Mouse (Mus musculus) bone marrow macrophage, adult 2 months (primary cell): ENCODE results near the gene 1700016K19Rik.

ENCODE experiments used
- CTCF ChIP-seq: IDR thresholded peaks from 2 replicates; pipeline ENCODE4 v1.5.1; 2012; ENCODE audit warnings: low read depth, mild to moderate bottlenecking, low read length, moderate library complexity
- POLR2A ChIP-seq: IDR thresholded peaks from 2 replicates; pipeline ENCODE4 v1.6.1; 2012; ENCODE audit warnings: mild to moderate bottlenecking, low read depth, low read length, borderline replicate concordance

GRCm38 (mm10) chr11:75983194-75983593 is 16.5 kb upstream of the 1700016K19Rik start:
- TF ChIP-seq CTCF: no peak
- no peak for TF ChIP-seq POLR2A
